Mouse (Mus musculus) kidney, postnatal 14 days (tissue): Measurements from ENCODE around the gene Ms4a7.
"Not testable (repeated sequence)": the region's sequence is repeated elsewhere in the genome, so short reads cannot be mapped to it uniquely, and the experiment has no call there.

Experiments
- DNase-seq: peaks from one replicate; pipeline ENCODE4 v3.0.0; 2022; ENCODE audit warnings: mixed read lengths

The Ms4a7 gene

GRCm38 (mm10) chr19:11335932-11336331 lies at the start of gene Ms4a7:
Gene Ms4a7 (minus strand): TSS chr19:11336146.
- no peak for DNase-seq

GRCm38 (mm10) chr19:11376399-11376798 lies 40.5 kb upstream of the Ms4a7 start:
- DNase-seq = no peak

- DNase-seq = no peak
These were observed 39.3 kb upstream of the Ms4a7 start, which contains the start of gene Ms4a4a for GRCm38 (mm10) chr19:11375273-11375672. Gene Ms4a4a (plus strand): TSS chr19:11375523.

GRCm38 (mm10) chr19:11371181-11371580 lies 35.2 kb upstream of the Ms4a7 start:
- no peak for DNase-seq

- no peak for DNase-seq
These were observed 32.4 kb upstream of the Ms4a7 start for GRCm38 (mm10) chr19:11368310-11368709.

- no peak for DNase-seq
These were observed 26.1 kb upstream of the Ms4a7 start for GRCm38 (mm10) chr19:11362002-11362401.

- DNase-seq = no peak
These were observed 24.2 kb upstream of the Ms4a7 start for GRCm38 (mm10) chr19:11360106-11360505.

- DNase-seq = no peak
These were observed 19.8 kb upstream of the Ms4a7 start for GRCm38 (mm10) chr19:11355730-11356129.

- no peak for DNase-seq
These were observed 15.9 kb upstream of the Ms4a7 start for GRCm38 (mm10) chr19:11351878-11352277.

GRCm38 (mm10) chr19:11349698-11350481 lies 13.9 kb upstream of the Ms4a7 start:
- DNase-seq = peak; percentile 51

- DNase-seq = no peak
These were observed 8.0 kb upstream of the Ms4a7 start for GRCm38 (mm10) chr19:11343992-11344391.

- no peak for DNase-seq
These were observed 7.2 kb upstream of the Ms4a7 start for GRCm38 (mm10) chr19:11343147-11343546.

- DNase-seq = no peak
These were observed 14.8 kb downstream of the Ms4a7 start for GRCm38 (mm10) chr19:11321123-11321522.

- DNase-seq = no peak
These were observed 19.2 kb downstream of the Ms4a7 start for GRCm38 (mm10) chr19:11316786-11317185.

GRCm38 (mm10) chr19:11314354-11314753 lies 21.6 kb downstream of the Ms4a7 start, which contains the start of gene Ms4a14:
Gene Ms4a14 (minus strand): TSS chr19:11314454.
- DNase-seq = no peak

GRCm38 (mm10) chr19:11308888-11309287 lies 27.1 kb downstream of the Ms4a7 start:
- no peak for DNase-seq

GRCm38 (mm10) chr19:11299529-11299928 lies 36.4 kb downstream of the Ms4a7 start:
- not testable (repeated sequence) for DNase-seq

GRCm38 (mm10) chr19:11298939-11299338 lies 37.0 kb downstream of the Ms4a7 start:
- no peak for DNase-seq

- not testable (repeated sequence) for DNase-seq
These were observed 42.3 kb downstream of the Ms4a7 start for GRCm38 (mm10) chr19:11293616-11294015.

- peak; percentile 1 for DNase-seq
These were observed 43.0 kb downstream of the Ms4a7 start for GRCm38 (mm10) chr19:11292990-11293389.

GRCm38 (mm10) chr19:11283773-11284172 lies 52.2 kb downstream of the Ms4a7 start, which contains the start of gene Ms4a5:
Gene Ms4a5 (minus strand): TSS chr19:11283873.
- DNase-seq = no peak

GRCm38 (mm10) chr19:11280223-11280622 lies 55.7 kb downstream of the Ms4a7 start:
- no peak for DNase-seq

- peak; percentile 2 for DNase-seq
These were observed 59.5 kb downstream of the Ms4a7 start for GRCm38 (mm10) chr19:11276431-11276830.
